Mouse (Mus musculus) G1E (cell line): Measurements from ENCODE around the gene Polg2.

Experiments
- CTCF ChIP-seq: IDR thresholded peaks from 2 replicates; pipeline ENCODE4 v1.5.1; 2012; ENCODE audit warnings: low read depth, low read length, inconsistent platforms, mixed read lengths
- GATA2 ChIP-seq: IDR thresholded peaks from 2 replicates; pipeline ENCODE4 v1.6.1; 2012; ENCODE audit warnings: low read depth, low read length, inconsistent platforms, borderline replicate concordance
- POLR2AphosphoS5 ChIP-seq: IDR thresholded peaks from 2 replicates; pipeline ENCODE4 v1.6.1; 2012; ENCODE audit warnings: low read depth, low read length, inconsistent platforms; ENCODE audit not compliant: insufficient replicate concordance

- TF ChIP-seq POLR2AphosphoS5 = no peak
- no peak for TF ChIP-seq CTCF
- no peak for TF ChIP-seq GATA2
Observed at GRCm38 (mm10) chr11:106820252-106820651, 40.9 kb upstream of the Polg2 start.
